Mouse (Mus musculus) intestine, embryonic 15.5 days (tissue): ENCODE data around the gene Smarcd3. TPM values are rescaled to one million over a fixed set of nuclear protein-coding genes. Genes with fewer than 3 reads are reported as not detected.

Experiments used
- microRNA counts: library from miRNA; unstranded; fragments of <30 nt; microRNA quantifications from one replicate; lab custom pipeline; 2016
- polyA plus RNA-seq: library from polyadenylated mRNA; unstranded; fragments of >200 nt; fragmentation: Nextera tagmentation; extraction: Ambion mirVana; gene quantifications from 2 replicates; pipeline ENCODE4 v1.2.1, GENCODE M21; 2015

The Smarcd3 gene
- polyA plus RNA-seq, 1 experiment from 2014 or later: 15.5 TPM

MicroRNAs encoded within 50 kb of the gene (microRNA counts, 519-probe panel; counts per million panel counts)
- microRNA mmu-miR-671-3p (lab: Ali Mortazavi, UCI) (1,728 counts per million, percentile 36 among the panel's probes with 10 or more counts), microRNA mmu-miR-671-5p (lab: Ali Mortazavi, UCI) (97.1 counts per million, percentile 29 among the panel's probes with 10 or more counts)

Other genes starting within 250 kb of the Smarcd3 start
- gene Atg9b, start 232.3 kb downstream of the Smarcd3 start, polyA plus RNA-seq: 1.6 and 2.4 TPM in 2 replicates
- 66.2 and 79.0 TPM in 2 replicates for gene Abcb8, start 230.7 kb downstream of the Smarcd3 start, polyA plus RNA-seq
- 0.14 TPM in 1 of 2 replicates, not detected in the other for gene Asic3, start 211.0 kb downstream of the Smarcd3 start, polyA plus RNA-seq
- 35.5 and 38.3 TPM in 2 replicates for gene Cdk5, start 200.9 kb downstream of the Smarcd3 start, polyA plus RNA-seq
- gene Slc4a2, start 200.6 kb downstream of the Smarcd3 start, polyA plus RNA-seq: 41.1 and 46.9 TPM in 2 replicates
- gene Fastk, start 179.1 kb downstream of the Smarcd3 start, polyA plus RNA-seq: 104 and 110 TPM in 2 replicates
- 22.4 and 23.6 TPM in 2 replicates for gene Tmub1, start 176.6 kb downstream of the Smarcd3 start, polyA plus RNA-seq
- 28.7 and 28.9 TPM in 2 replicates for gene Agap3, start 172.2 kb downstream of the Smarcd3 start, polyA plus RNA-seq
- gene Gbx1, start 97.2 kb downstream of the Smarcd3 start, polyA plus RNA-seq: 0.06 TPM in 1 of 2 replicates, not detected in the other
- gene Asb10, start 83.4 kb downstream of the Smarcd3 start, polyA plus RNA-seq: 0.33 and 0.40 TPM in 2 replicates
- gene 4931409K22Rik, start 67.6 kb downstream of the Smarcd3 start, polyA plus RNA-seq: 0.05 and 0.08 TPM in 2 replicates
- gene Abcf2, start 46.9 kb downstream of the Smarcd3 start, polyA plus RNA-seq: 86.0 and 87.1 TPM in 2 replicates
- 14.7 and 16.0 TPM in 2 replicates for gene Chpf2, start 37.7 kb downstream of the Smarcd3 start, polyA plus RNA-seq
- 26.8 and 29.0 TPM in 2 replicates for gene Nub1, start 61.1 kb upstream of the Smarcd3 start, polyA plus RNA-seq
- gene Wdr86, start 106.3 kb upstream of the Smarcd3 start, polyA plus RNA-seq: 10.6 and 11.6 TPM in 2 replicates
- 1.3 and 1.8 TPM in 2 replicates for gene Crygn, start 133.6 kb upstream of the Smarcd3 start, polyA plus RNA-seq
- 209 and 246 TPM in 2 replicates for gene Rheb, start 218.2 kb upstream of the Smarcd3 start, polyA plus RNA-seq